Mouse (Mus musculus): ENCODE measurements around the gene Carm1. TPM values are rescaled to one million over a fixed set of nuclear protein-coding genes. Genes with fewer than 3 reads are reported as not detected.
"Not testable (repeated sequence)": the region's sequence is repeated elsewhere in the genome, so short reads cannot be mapped to it uniquely, and the experiment has no call there.

The Carm1 gene
- polyA plus RNA-seq, 1 experiment from 2014 or later, result 53.2 TPM

GRCm38 (mm10) chr9:21513466-21513865, 33.2 kb upstream of the Carm1 start:
- H3K4me3 ChIP-seq, result no peak overlapping the region
- WGBS, result 96% methylated on average over 4 of the region's 4 CpGs
- H3K9ac ChIP-seq, result no peak overlapping the region
- no peaks in the 10 kb centered on the region for H3K9me3 ChIP-seq
- no peak overlapping the region for H3K4me2 ChIP-seq
- H3K36me3 ChIP-seq, result peaks cover 6% of the 10 kb centered on the region
- no peak for ATAC-seq (ENCODE audit: insufficient number of reproducible peaks, low FRiP score, low TSS enrichment, low read depth)
- H3K4me1 ChIP-seq, result peaks cover 16% of the 10 kb centered on the region
- H3K27ac ChIP-seq, result no peak overlapping the region
- no peaks in the 10 kb centered on the region for H3K27me3 ChIP-seq

- 80% methylated on average over 6 of the region's 6 CpGs for WGBS
- Histone ChIP-seq H3K27me3 (no peaks in the 10 kb centered on the region), H3K4me3 (no peak overlapping the region), H3K27ac (peak overlapping the region; percentile 63), H3K4me1 (no peaks in the 10 kb centered on the region), H3K4me2 (no peak overlapping the region), H3K9ac (no peak overlapping the region), H3K9me3 (no peaks in the 10 kb centered on the region), H3K36me3 (no peaks in the 10 kb centered on the region)
- ATAC-seq (ENCODE audit: insufficient number of reproducible peaks, low FRiP score, low TSS enrichment, low read depth), result no peak
Measured at GRCm38 (mm10) chr9:21517947-21518495, 28.7 kb upstream of the Carm1 start.

DNA sequence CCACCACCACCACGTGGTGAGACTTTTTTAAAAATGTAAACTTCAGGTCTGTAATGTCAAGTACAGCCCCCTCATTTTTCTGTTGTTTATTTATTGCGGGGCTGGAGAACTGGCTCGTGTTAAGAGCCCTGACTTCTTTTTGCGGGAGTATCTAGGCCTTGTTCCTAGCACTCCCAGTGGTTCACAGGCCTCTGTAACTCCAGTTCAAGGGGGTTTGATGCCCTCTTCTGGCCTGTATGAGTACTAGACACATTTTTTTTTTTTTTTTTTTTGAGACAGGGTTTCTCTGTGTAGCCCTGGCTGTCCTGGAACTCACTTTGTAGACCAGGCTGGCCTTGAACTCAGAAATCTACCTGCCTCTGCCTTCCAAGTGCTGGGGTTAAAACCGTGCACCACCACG, 28.0 kb upstream of the Carm1 start:
- not testable (repeated sequence) for H3K36me3 ChIP-seq; H3K9me3 ChIP-seq; H3K4me1 ChIP-seq; H3K4me2 ChIP-seq; H3K27ac ChIP-seq; H3K9ac ChIP-seq; H3K4me3 ChIP-seq; ATAC-seq (ENCODE audit: insufficient number of reproducible peaks, low FRiP score, low TSS enrichment, low read depth); H3K27me3 ChIP-seq
- WGBS, result 82% methylated on average over 6 of the region's 6 CpGs

DNA sequence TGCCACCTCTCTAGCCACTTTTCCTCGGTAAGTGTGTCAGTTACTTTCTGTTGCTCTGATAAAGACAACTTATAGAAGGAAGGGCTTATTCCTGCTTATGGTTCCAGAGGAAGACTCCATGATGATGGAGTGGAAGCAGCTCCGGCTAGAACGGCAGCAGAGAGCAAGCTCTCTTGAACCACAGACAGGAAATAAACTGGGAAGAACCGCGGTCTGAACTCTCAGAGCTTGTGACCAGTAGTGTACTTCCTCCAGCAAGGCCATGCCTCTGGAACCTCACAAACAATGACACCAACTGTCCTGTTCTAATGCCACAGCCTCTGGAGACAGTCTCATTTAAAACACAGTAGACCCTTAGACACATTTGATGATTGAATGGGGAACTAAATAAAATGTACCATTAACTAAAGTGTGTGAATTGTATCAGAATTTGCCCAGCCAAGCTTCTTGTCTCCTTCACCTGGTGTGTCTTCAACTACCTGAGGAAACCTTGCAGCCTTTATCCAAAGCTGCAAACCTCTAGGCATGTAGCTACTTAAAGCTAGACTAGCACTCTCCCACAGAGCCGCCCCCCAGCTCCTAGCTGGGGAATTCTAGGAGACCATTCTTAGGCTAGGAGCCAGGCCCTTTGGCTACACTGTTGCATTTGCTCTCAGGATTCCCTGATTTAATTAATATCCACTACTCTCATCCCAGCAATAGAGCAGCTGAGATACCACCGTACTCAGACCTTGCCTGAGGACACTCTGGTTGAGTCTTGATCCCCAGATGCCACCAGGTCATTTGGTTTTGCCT, 21.4 kb upstream of the Carm1 start:
- no peaks in the 10 kb centered on the region for H3K27me3 ChIP-seq
- no peak overlapping the region for H3K4me3 ChIP-seq
- H3K36me3 ChIP-seq, result peaks cover 5% of the 10 kb centered on the region; the same call in 1 of the 2 replicates
- H3K4me1 ChIP-seq, result no peaks in the 10 kb centered on the region
- no peak overlapping the region for H3K4me2 ChIP-seq
- no peaks in the 10 kb centered on the region for H3K9me3 ChIP-seq
- no peak overlapping the region for H3K27ac ChIP-seq
- H3K9ac ChIP-seq, result no peak overlapping the region
- no peak for ATAC-seq (ENCODE audit: insufficient number of reproducible peaks, low FRiP score, low TSS enrichment, low read depth)
- WGBS, result 72% methylated on average over 7 of the region's 7 CpGs

- WGBS, result 62% methylated on average over 14 of the region's 14 CpGs
- H3K9me3 ChIP-seq, result no peaks in the 10 kb centered on the region
- no peaks in the 10 kb centered on the region for H3K27me3 ChIP-seq
- no peak within 1 kb of the TSS for H3K4me2 ChIP-seq
- H3K4me3 ChIP-seq, result no peak within 1 kb of the TSS
- no peak within 1 kb of the TSS for H3K27ac ChIP-seq
- no peak within 1 kb of the TSS for H3K9ac ChIP-seq
- ATAC-seq (ENCODE audit: insufficient number of reproducible peaks, low FRiP score, low TSS enrichment, low read depth), result no peak; the same call in 1 of the 2 replicates
- H3K36me3 ChIP-seq, result peaks cover 5% of the 10 kb centered on the region; the same call in 1 of the 2 replicates
- H3K4me1 ChIP-seq, result no peaks in the 10 kb centered on the region
Measured at GRCm38 (mm10) chr9:21525937-21526633, 20.6 kb upstream of the Carm1 start, which contains the start of gene AB124611. Gene AB124611, plus strand, starts transcription at chr9:21526176.

DNA sequence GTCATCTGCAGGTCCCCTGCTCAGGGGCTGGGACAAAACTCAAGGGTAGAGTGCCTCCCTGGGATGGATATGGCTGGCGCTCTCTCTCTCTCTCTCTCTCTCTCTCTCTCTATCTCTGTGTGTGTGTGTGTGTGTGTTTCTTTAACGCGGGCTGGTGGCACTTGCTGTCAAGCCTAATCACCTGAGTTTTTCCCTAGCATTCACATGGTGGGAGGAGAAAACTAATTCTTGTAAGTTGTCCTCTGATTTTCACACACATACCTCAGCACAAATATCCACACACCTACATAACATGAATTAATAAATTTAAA, 20.1 kb upstream of the Carm1 start:
- H3K9ac ChIP-seq, result no peak overlapping the region
- no peak overlapping the region for H3K27ac ChIP-seq
- 83% methylated on average over 3 of the region's 3 CpGs for WGBS
- ATAC-seq (ENCODE audit: insufficient number of reproducible peaks, low FRiP score, low TSS enrichment, low read depth), result 0 out of 2 replicates have a peak, but pooled peaks have one; percentile 16
- H3K27me3 ChIP-seq, result no peaks in the 10 kb centered on the region
- H3K4me3 ChIP-seq, result no peak overlapping the region
- H3K4me2 ChIP-seq, result no peak overlapping the region
- peaks cover 5% of the 10 kb centered on the region; the same call in 1 of the 2 replicates for H3K36me3 ChIP-seq
- no peaks in the 10 kb centered on the region for H3K9me3 ChIP-seq
- no peaks in the 10 kb centered on the region for H3K4me1 ChIP-seq

- Histone ChIP-seq H3K4me1 (no peaks in the 10 kb centered on the region), H3K9me3 (no peaks in the 10 kb centered on the region), H3K36me3 (peaks cover 5% of the 10 kb centered on the region; the same call in 1 of the 2 replicates), H3K27me3 (no peaks in the 10 kb centered on the region), H3K27ac (no peak overlapping the region), H3K4me2 (no peak overlapping the region), H3K4me3 (no peak overlapping the region), H3K9ac (no peak overlapping the region)
- ATAC-seq (ENCODE audit: insufficient number of reproducible peaks, low FRiP score, low TSS enrichment, low read depth), result no peak
- whole genome bisulfite sequencing, result 91% methylated on average over 2 of the region's 2 CpGs
Measured at GRCm38 (mm10) chr9:21527100-21527801, 19.4 kb upstream of the Carm1 start.

DNA sequence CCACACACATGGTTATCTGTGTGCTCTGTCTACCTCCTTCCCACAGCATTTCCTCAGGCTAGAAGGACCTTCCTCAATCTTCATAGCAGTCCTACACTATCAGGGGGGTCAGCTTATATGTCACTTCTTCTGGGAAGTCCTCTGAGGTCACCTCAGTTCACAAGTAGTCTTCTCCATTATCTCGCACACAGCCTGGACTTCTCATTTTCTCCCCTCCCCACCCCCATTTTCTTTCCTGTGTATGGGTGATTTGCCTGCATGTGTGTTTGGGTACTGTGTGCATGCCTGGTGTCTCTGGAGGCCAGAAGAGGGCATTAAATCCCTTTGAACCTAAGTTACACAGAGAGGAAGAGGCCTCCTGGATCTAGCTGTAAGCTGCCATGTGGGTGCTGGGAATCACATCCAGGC, 18.8 kb upstream of the Carm1 start:
- Histone ChIP-seq H3K9ac (no peak overlapping the region), H3K4me1 (no peaks in the 10 kb centered on the region), H3K4me2 (no peak overlapping the region), H3K36me3 (peaks cover 5% of the 10 kb centered on the region; the same call in 1 of the 2 replicates), H3K27me3 (no peaks in the 10 kb centered on the region), H3K9me3 (no peaks in the 10 kb centered on the region), H3K27ac (no peak overlapping the region), H3K4me3 (no peak overlapping the region)
- whole genome bisulfite sequencing, result 71% methylated on average over 1 of the region's 1 CpGs
- no peak for ATAC-seq (ENCODE audit: insufficient number of reproducible peaks, low FRiP score, low TSS enrichment, low read depth)

GRCm38 (mm10) chr9:21536501-21536900, 10.2 kb upstream of the Carm1 start:
- Histone ChIP-seq H3K4me1 (no peaks in the 10 kb centered on the region), H3K27me3 (no peaks in the 10 kb centered on the region), H3K9ac (no peak overlapping the region), H3K4me3 (no peak overlapping the region), H3K36me3 (no peaks in the 10 kb centered on the region), H3K9me3 (no peaks in the 10 kb centered on the region), H3K4me2 (no peak overlapping the region), H3K27ac (no peak overlapping the region)
- no peak for ATAC-seq (ENCODE audit: insufficient number of reproducible peaks, low FRiP score, low TSS enrichment, low read depth)
- 93% methylated on average over 14 of the region's 14 CpGs for whole genome bisulfite sequencing

GRCm38 (mm10) chr9:21537009-21537408, 9.7 kb upstream of the Carm1 start:
- Histone ChIP-seq H3K27ac (no peak overlapping the region), H3K4me1 (no peaks in the 10 kb centered on the region), H3K4me3 (no peak overlapping the region), H3K4me2 (no peak overlapping the region), H3K9ac (no peak overlapping the region), H3K9me3 (no peaks in the 10 kb centered on the region), H3K36me3 (no peaks in the 10 kb centered on the region), H3K27me3 (no peaks in the 10 kb centered on the region)
- 71% methylated on average over 4 of the region's 4 CpGs for WGBS
- no peak for ATAC-seq (ENCODE audit: insufficient number of reproducible peaks, low FRiP score, low TSS enrichment, low read depth)

DNA sequence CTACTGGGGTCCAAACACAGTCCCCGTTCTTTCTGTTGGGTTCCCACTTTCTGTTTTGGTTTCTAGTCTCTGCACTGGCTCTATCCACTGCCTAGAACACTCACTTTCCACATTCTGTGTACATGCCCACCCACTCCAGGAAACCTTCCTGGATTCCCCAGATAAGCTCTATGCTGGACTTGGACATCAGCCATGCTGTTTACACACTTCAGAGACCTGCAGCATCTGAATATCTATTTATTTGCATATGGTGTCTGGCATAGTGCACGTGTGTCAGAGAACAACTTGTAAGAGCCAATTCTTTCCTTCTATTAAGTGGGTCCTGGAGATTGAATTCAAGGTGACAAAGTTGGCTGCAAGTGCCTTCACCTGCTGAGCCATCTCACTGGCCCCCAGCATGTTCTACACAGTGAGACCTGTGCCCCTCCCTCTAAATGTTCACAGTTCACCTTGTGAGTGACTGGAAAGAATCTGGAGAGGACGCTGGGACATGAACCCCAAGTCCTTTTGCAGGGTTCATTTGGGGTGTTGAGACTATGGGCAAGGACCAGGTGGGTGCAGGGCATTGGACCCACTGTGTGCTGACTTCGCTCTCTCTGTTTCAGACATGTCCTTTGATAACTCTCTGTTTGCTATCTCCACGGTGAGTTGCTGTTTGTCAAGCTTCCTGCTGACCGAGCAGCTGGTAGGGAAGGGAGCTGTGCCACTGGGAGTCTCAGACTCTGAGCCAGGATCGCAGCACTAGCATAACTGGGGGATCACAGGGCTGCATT, 6.5 kb upstream of the Carm1 start:
- Histone ChIP-seq H3K9me3 (no peaks in the 10 kb centered on the region), H3K36me3 (no peaks in the 10 kb centered on the region), H3K4me2 (no peak overlapping the region), H3K27ac (no peak overlapping the region), H3K9ac (no peak overlapping the region), H3K27me3 (no peaks in the 10 kb centered on the region), H3K4me3 (no peak overlapping the region), H3K4me1 (peaks cover 9% of the 10 kb centered on the region)
- no peak for ATAC-seq (ENCODE audit: insufficient number of reproducible peaks, low FRiP score, low TSS enrichment, low read depth)
- WGBS, result 74% methylated on average over 7 of the region's 7 CpGs
